ENCODE assay signal across 8 mouse cellular contexts in genomic region chr1:89929721-89930505, GRCm38 (mm10). TPM values are rescaled to one million over a fixed set of nuclear protein-coding genes. Genes with fewer than 3 reads are reported as not detected.
DNase-seq lines count a peak whose midpoint lies in the region; ATAC-seq and TF ChIP-seq lines count a peak whose summit lies in the region.

No protein-coding gene starts in this region.

- H3K9ac ChIP-seq in lung, embryonic 15.5 days, result no peak overlapping the region
- H3K9ac ChIP-seq in kidney, postnatal 0 days (ENCODE audit: low read depth, low read length), result no peak overlapping the region
- H3K9ac ChIP-seq in midbrain, embryonic 16.5 days (ENCODE audit: low read depth, low read length), result peak overlapping the region; percentile 42

- peak overlapping the region; percentile 46 for H3K4me3 ChIP-seq in lung, embryonic 15.5 days
- peak overlapping the region; percentile 23 for H3K4me3 ChIP-seq in embryonic fibroblast, embryonic 13.5 days (ENCODE audit: insufficient read depth, low read length)
- H3K4me3 ChIP-seq in kidney, postnatal 0 days (replicated peaks; ENCODE audit: low read depth, low read length), result peak overlapping the region; percentile 32
- peak overlapping the region; percentile 38 for H3K4me3 ChIP-seq in midbrain, embryonic 16.5 days (ENCODE audit: low read depth, low read length)

- under 1% methylated on average over 50 of the region's 55 CpGs for WGBS in lung, embryonic 15.5 days
- under 1% methylated on average over 55 of the region's 55 CpGs for WGBS in kidney, postnatal 0 days
- WGBS in midbrain, embryonic 16.5 days, result under 1% methylated on average over 49 of the region's 55 CpGs

- no peak for TF ChIP-seq CTCF in embryonic fibroblast, embryonic 13.5 days (IDR thresholded peaks at IDR 0.05; ENCODE audit: borderline replicate concordance, insufficient read depth, low read length)
- no peak for TF ChIP-seq CTCF in kidney, postnatal 0 days (IDR thresholded peaks at IDR 0.05; ENCODE audit: low read depth)

- DNase-seq in lung, postnatal 25 days (ENCODE audit: low spot score), result no peak
- no peak for DNase-seq in kidney, postnatal 0 days (ENCODE audit: low spot score)
- no peak for DNase-seq in urinary bladder, adult 2 months (ENCODE audit: low spot score)
- DNase-seq in frontal cortex, postnatal 25 days (ENCODE audit: low spot score in 2 of 2), result no peak

- no peak for ATAC-seq in lung, embryonic 15.5 days (ENCODE audit: borderline replicate concordance, extremely low read depth, low FRiP score, low TSS enrichment)
- no peak for ATAC-seq in kidney, postnatal 0 days (replicated peaks; ENCODE audit: low FRiP score, low read depth)
- ATAC-seq in midbrain, embryonic 16.5 days, result 0 out of 2 replicates have a peak, but pooled peaks have one; percentile 26
- no peak for ATAC-seq in activated CD4-positive, CD25-positive, alpha-beta regulatory T cell, adult 4 months

- peak overlapping the region; percentile 83 for H3K4me2 ChIP-seq in lung, embryonic 15.5 days
- H3K4me2 ChIP-seq in kidney, postnatal 0 days (ENCODE audit: low read length), result peak overlapping the region; percentile 55
- peak overlapping the region; percentile 50 for H3K4me2 ChIP-seq in midbrain, embryonic 16.5 days (ENCODE audit: low read length)

- peaks cover 100% of the 10 kb centered on the region for H3K27me3 ChIP-seq in lung, embryonic 15.5 days
- H3K27me3 ChIP-seq in kidney, postnatal 0 days (ENCODE audit: insufficient read depth, low read length), result peaks cover 93% of the 10 kb centered on the region
- peaks cover 46% of the 10 kb centered on the region for H3K27me3 ChIP-seq in midbrain, embryonic 16.5 days (ENCODE audit: control insufficient read depth, insufficient read depth, low read depth, low read length)

- TF ChIP-seq POLR2A in embryonic fibroblast, embryonic 13.5 days (IDR thresholded peaks at IDR 0.05; ENCODE audit: low read depth, low read length), result no peak

- no peaks in the 10 kb centered on the region for H3K9me3 ChIP-seq in lung, embryonic 15.5 days
- no peaks in the 10 kb centered on the region for H3K9me3 ChIP-seq in kidney, postnatal 0 days (replicated peaks; ENCODE audit: low read length)
- no peaks in the 10 kb centered on the region for H3K9me3 ChIP-seq in midbrain, embryonic 16.5 days (replicated peaks; ENCODE audit: control insufficient read depth, low read length, poor library complexity, severe bottlenecking)

- peaks cover 26% of the 10 kb centered on the region for H3K4me1 ChIP-seq in lung, embryonic 15.5 days
- H3K4me1 ChIP-seq in embryonic fibroblast, embryonic 13.5 days (ENCODE audit: control insufficient read depth, insufficient read depth, low read length), result peaks cover 2% of the 10 kb centered on the region; the same call in 1 of the 2 replicates
- peaks cover 28% of the 10 kb centered on the region; the same call in 1 of the 2 replicates for H3K4me1 ChIP-seq in kidney, postnatal 0 days (replicated peaks; ENCODE audit: insufficient read depth, low read length)
- H3K4me1 ChIP-seq in midbrain, embryonic 16.5 days (ENCODE audit: control insufficient read depth, insufficient read depth, low read length), result peaks cover 11% of the 10 kb centered on the region

- H3K27ac ChIP-seq in lung, embryonic 15.5 days, result no peak overlapping the region
- no peak overlapping the region for H3K27ac ChIP-seq in embryonic fibroblast, embryonic 13.5 days (ENCODE audit: insufficient read depth, low read length)
- no peak overlapping the region for H3K27ac ChIP-seq in kidney, postnatal 0 days
- peak overlapping the region; percentile 39 for H3K27ac ChIP-seq in midbrain, embryonic 16.5 days (ENCODE audit: low read length)

- no peaks in the 10 kb centered on the region for H3K36me3 ChIP-seq in lung, embryonic 15.5 days
- no peaks in the 10 kb centered on the region for H3K36me3 ChIP-seq in kidney, postnatal 0 days (ENCODE audit: insufficient read depth, low read length)
- H3K36me3 ChIP-seq in midbrain, embryonic 16.5 days (ENCODE audit: control insufficient read depth, insufficient read depth, low read length), result no peaks in the 10 kb centered on the region

RNA-seq across cellular contexts. Expression of gene Gbx2, which starts 1.1 kb away (rescaled TPM):
- 0.16 TPM in 1 of 2 replicates, not detected in the other for polyA plus RNA-seq in lung, embryonic 15.5 days (2015; fragmentation: Nextera tagmentation; extraction: Ambion mirVana)
- polyA plus RNA-seq in embryonic fibroblast, embryonic 13.5 days (2011; ENCODE audit: insufficient read length, low read depth, missing spikeins), result not detected in 2 replicates
- polyA plus RNA-seq in kidney, postnatal 0 days (2015; fragmentation: Nextera tagmentation; extraction: Ambion mirVana), result not detected in 2 replicates
- polyA plus RNA-seq in midbrain, embryonic 16.5 days (2015; fragmentation: Nextera tagmentation; extraction: Ambion mirVana), result 29.7 and 62.2 TPM in 2 replicates
- polyA plus RNA-seq in urinary bladder, adult 2 months (2012; rRNA removed), result not detected in 2 replicates
- polyA plus RNA-seq in activated CD4-positive, CD25-positive, alpha-beta regulatory T cell, adult 4 months (2017; shearing (Covaris generic)), result not detected

Comparison
In these comparisons a context has a peak if more than half of its experiments do, and no peak if none do; other contexts are left out.
1. RNA of gene Gbx2, which starts 1.1 kb away (polyA plus RNA-seq): 29.7 to 62.2 TPM in midbrain, embryonic 16.5 days; not detected in embryonic fibroblast, embryonic 13.5 days, 0.16 TPM in lung, embryonic 15.5 days, not detected in kidney, postnatal 0 days, not detected in urinary bladder, adult 2 months and not detected in activated CD4-positive, CD25-positive, alpha-beta regulatory T cell, adult 4 months; every median in the first group is over 10 times any median in the second.
2. Peak in every context shown above with its lines, with median percentiles within 50 percentile points of each other: H3K4me2 ChIP-seq and H3K4me3 ChIP-seq.